Mouse (Mus musculus): ENCODE data around the gene Pkd1l1. TPM values are rescaled to one million over a fixed set of nuclear protein-coding genes. Genes with fewer than 3 reads are reported as not detected.

The Pkd1l1 gene
- polyA plus RNA-seq, 2 experiments: 0.04 to 0.11 TPM

GRCm38 (mm10) chr11:8784413-8784812, 188.7 kb downstream of the Pkd1l1 start:
- Histone ChIP-seq H3K27ac (replicated peaks; ENCODE audit: low read depth, low read length) (no peak overlapping the region), H3K4me1 (ENCODE audit: control insufficient read depth, insufficient read depth, low read length) (peaks cover 47% of the 10 kb centered on the region), H3K4me3 (replicated peaks; ENCODE audit: low read length) (no peak overlapping the region), H3K36me3 (ENCODE audit: control insufficient read depth, insufficient read depth, low read length) (no peaks in the 10 kb centered on the region), H3K9ac (ENCODE audit: low read depth, low read length, severe bottlenecking) (no peak overlapping the region), H3K9me3 (ENCODE audit: control insufficient read depth, low read length) (no peaks in the 10 kb centered on the region), H3K27me3 (ENCODE audit: control insufficient read depth, insufficient read depth, low read length) (no peaks in the 10 kb centered on the region), H3K4me2 (replicated peaks; ENCODE audit: low read depth, low read length, severe bottlenecking) (no peak overlapping the region)
- TF ChIP-seq POLR2A (IDR thresholded peaks at IDR 0.05; ENCODE audit: borderline replicate concordance, extremely low read depth, insufficient read depth, insufficient read length): no peak
- no peak for DNase-seq (ENCODE audit: low spot score)
- WGBS: 35% methylated on average over 4 of the region's 4 CpGs
- no peak for ATAC-seq (ENCODE audit: low FRiP score, low read depth)

GRCm38 (mm10) chr11:8782141-8782465, 191.0 kb downstream of the Pkd1l1 start:
- H3K36me3 ChIP-seq (ENCODE audit: control insufficient read depth, insufficient read depth, low read length): no peaks in the 10 kb centered on the region
- no peak for TF ChIP-seq POLR2A (IDR thresholded peaks at IDR 0.05; ENCODE audit: borderline replicate concordance, extremely low read depth, insufficient read depth, insufficient read length)
- H3K9ac ChIP-seq (ENCODE audit: low read depth, low read length, severe bottlenecking): no peak overlapping the region
- no peak overlapping the region for H3K4me3 ChIP-seq (replicated peaks; ENCODE audit: low read length)
- H3K27ac ChIP-seq (replicated peaks; ENCODE audit: low read depth, low read length): 0 out of 2 replicates have a peak overlapping the region, but pooled peaks have one; percentile 14
- no peak overlapping the region for H3K4me2 ChIP-seq (replicated peaks; ENCODE audit: low read depth, low read length, severe bottlenecking)
- no peaks in the 10 kb centered on the region for H3K27me3 ChIP-seq (ENCODE audit: control insufficient read depth, insufficient read depth, low read length)
- no peak for ATAC-seq (ENCODE audit: low FRiP score, low read depth)
- 65% methylated on average over 3 of the region's 3 CpGs for WGBS
- peaks cover 40% of the 10 kb centered on the region for H3K4me1 ChIP-seq (ENCODE audit: control insufficient read depth, insufficient read depth, low read length)
- DNase-seq (ENCODE audit: low spot score): no peak
- no peaks in the 10 kb centered on the region for H3K9me3 ChIP-seq (ENCODE audit: control insufficient read depth, low read length)

GRCm38 (mm10) chr11:8781308-8782140, 191.5 kb downstream of the Pkd1l1 start:
- DNase-seq (ENCODE audit: low spot score) (peak; percentile 58), ATAC-seq (ENCODE audit: low FRiP score, low read depth) (peak; percentile 54)
- Histone ChIP-seq H3K4me3 (replicated peaks; ENCODE audit: low read length) (no peak overlapping the region), H3K4me1 (ENCODE audit: control insufficient read depth, insufficient read depth, low read length) (peaks cover 40% of the 10 kb centered on the region), H3K27me3 (ENCODE audit: control insufficient read depth, insufficient read depth, low read length) (no peaks in the 10 kb centered on the region), H3K36me3 (ENCODE audit: control insufficient read depth, insufficient read depth, low read length) (no peaks in the 10 kb centered on the region), H3K27ac (replicated peaks; ENCODE audit: low read depth, low read length) (0 out of 2 replicates have a peak overlapping the region, but pooled peaks have one; percentile 14), H3K9ac (ENCODE audit: low read depth, low read length, severe bottlenecking) (no peak overlapping the region), H3K9me3 (ENCODE audit: control insufficient read depth, low read length) (no peaks in the 10 kb centered on the region), H3K4me2 (replicated peaks; ENCODE audit: low read depth, low read length, severe bottlenecking) (no peak overlapping the region)
- TF ChIP-seq POLR2A (IDR thresholded peaks at IDR 0.05; ENCODE audit: borderline replicate concordance, extremely low read depth, insufficient read depth, insufficient read length): no peak
- 36% methylated on average over 10 of the region's 10 CpGs for WGBS

GRCm38 (mm10) chr11:8779427-8779826, 193.6 kb downstream of the Pkd1l1 start:
- Histone ChIP-seq H3K27me3 (ENCODE audit: control insufficient read depth, insufficient read depth, low read length) (no peaks in the 10 kb centered on the region), H3K36me3 (ENCODE audit: control insufficient read depth, insufficient read depth, low read length) (no peaks in the 10 kb centered on the region), H3K4me3 (replicated peaks; ENCODE audit: low read length) (no peak overlapping the region), H3K4me1 (ENCODE audit: control insufficient read depth, insufficient read depth, low read length) (peaks cover 33% of the 10 kb centered on the region), H3K4me2 (replicated peaks; ENCODE audit: low read depth, low read length, severe bottlenecking) (no peak overlapping the region), H3K9ac (ENCODE audit: low read depth, low read length, severe bottlenecking) (no peak overlapping the region), H3K27ac (replicated peaks; ENCODE audit: low read depth, low read length) (peak overlapping the region; percentile 21; the same call in 1 of the 2 replicates), H3K9me3 (ENCODE audit: control insufficient read depth, low read length) (no peaks in the 10 kb centered on the region)
- no peak for TF ChIP-seq POLR2A (IDR thresholded peaks at IDR 0.05; ENCODE audit: borderline replicate concordance, extremely low read depth, insufficient read depth, insufficient read length)
- DNase-seq (ENCODE audit: low spot score) (peak; percentile 88), ATAC-seq (ENCODE audit: low FRiP score, low read depth) (peak; percentile 79)
- 29% methylated on average over 3 of the region's 3 CpGs for WGBS

Other genes with a start within 250 kb of the Pkd1l1 start
- gene Hus1, start 37.9 kb upstream of the Pkd1l1 start, polyA plus RNA-seq (2012; rRNA removed): 17.0 and 18.4 TPM in 2 replicates
- gene Hus1, start 37.9 kb upstream of the Pkd1l1 start, polyA plus RNA-seq (2014; fragmentation: Nextera tagmentation; extraction: Ambion mirVana): 11.9 and 13.7 TPM in 2 replicates
- 0.05 and 0.18 TPM in 2 replicates for gene Gm11992, start 75.3 kb upstream of the Pkd1l1 start, polyA plus RNA-seq (2012; rRNA removed)
- 0.19 and 0.21 TPM in 2 replicates for gene Gm11992, start 75.3 kb upstream of the Pkd1l1 start, polyA plus RNA-seq (2014; fragmentation: Nextera tagmentation; extraction: Ambion mirVana)
- not detected in 2 replicates for gene Sun3, start 75.7 kb upstream of the Pkd1l1 start, polyA plus RNA-seq (2012; rRNA removed)
- gene Sun3, start 75.7 kb upstream of the Pkd1l1 start, polyA plus RNA-seq (2014; fragmentation: Nextera tagmentation; extraction: Ambion mirVana): not detected in 2 replicates
- 5.6 and 6.1 TPM in 2 replicates for gene Upp1, start 144.8 kb upstream of the Pkd1l1 start, polyA plus RNA-seq (2012; rRNA removed)
- 4.8 and 5.2 TPM in 2 replicates for gene Upp1, start 144.8 kb upstream of the Pkd1l1 start, polyA plus RNA-seq (2014; fragmentation: Nextera tagmentation; extraction: Ambion mirVana)
- 0.01 and 0.03 TPM in 2 replicates for gene Abca13, start 218.7 kb upstream of the Pkd1l1 start, polyA plus RNA-seq (2012; rRNA removed)
- 0.01 TPM in 1 of 2 replicates, not detected in the other for gene Abca13, start 218.7 kb upstream of the Pkd1l1 start, polyA plus RNA-seq (2014; fragmentation: Nextera tagmentation; extraction: Ambion mirVana)

Measured in limb, embryonic 14.5 days (tissue).